Mouse (Mus musculus) 3T3-L1 (cell line): ENCODE data around the gene Defb45.

Experiments used
- DNase-seq: peaks from one replicate; pipeline ENCODE4 v3.0.0-alpha.2; 2015; ENCODE audit warnings: low read depth, low spot score

Defb45 gene

DNA sequence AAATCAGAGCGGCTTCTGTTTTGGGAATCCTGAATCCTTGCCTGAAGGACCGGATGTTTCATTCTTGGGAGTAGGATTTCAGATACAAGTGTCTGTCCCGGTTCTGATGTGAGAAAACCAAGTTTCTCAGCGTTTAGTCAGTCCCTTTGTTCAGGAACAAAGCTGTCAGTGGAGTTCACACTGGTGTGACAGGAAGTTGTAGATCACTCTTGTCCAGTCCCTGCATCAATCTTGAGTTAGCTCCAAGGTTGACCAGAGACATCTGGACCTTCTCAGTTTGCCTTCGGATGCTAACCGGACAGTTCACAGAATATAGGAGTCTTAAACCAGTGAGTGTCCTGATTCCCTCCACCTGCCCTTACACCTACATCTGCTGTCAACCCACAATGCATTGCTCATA is 8.5 kb upstream of the Defb45 start:
- DNase-seq: peak; percentile 9

DNA sequence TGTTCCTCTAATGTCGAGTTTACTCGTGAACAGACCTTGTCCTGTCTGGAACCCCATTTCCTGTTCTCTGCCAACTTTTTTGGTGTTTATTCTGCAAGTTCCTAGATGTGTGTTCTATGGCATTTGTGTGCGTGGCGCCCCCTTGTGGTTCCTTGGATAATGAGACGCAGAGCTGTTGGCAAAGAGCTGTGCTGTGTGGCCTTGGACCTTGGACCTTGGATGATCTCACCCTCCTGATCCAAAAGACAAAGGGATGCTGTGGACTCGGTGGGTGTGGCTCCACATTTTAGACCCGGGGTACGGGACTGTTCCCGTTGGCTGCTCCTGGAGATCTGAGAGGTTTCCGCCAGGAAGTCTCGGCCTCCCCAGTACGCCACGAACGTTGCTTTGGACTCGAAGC is 4.9 kb upstream of the Defb45 start, which contains the start of gene Defb36:
Gene Defb36, plus strand, starts transcription at position 271 of the 400 bp plus-strand sequence.
- DNase-seq: peak; percentile 56

- DNase-seq: peak; percentile 64
Observed at GRCm38 (mm10) chr2:152601275-152601960, 2.2 kb upstream of the Defb45 start.

DNA sequence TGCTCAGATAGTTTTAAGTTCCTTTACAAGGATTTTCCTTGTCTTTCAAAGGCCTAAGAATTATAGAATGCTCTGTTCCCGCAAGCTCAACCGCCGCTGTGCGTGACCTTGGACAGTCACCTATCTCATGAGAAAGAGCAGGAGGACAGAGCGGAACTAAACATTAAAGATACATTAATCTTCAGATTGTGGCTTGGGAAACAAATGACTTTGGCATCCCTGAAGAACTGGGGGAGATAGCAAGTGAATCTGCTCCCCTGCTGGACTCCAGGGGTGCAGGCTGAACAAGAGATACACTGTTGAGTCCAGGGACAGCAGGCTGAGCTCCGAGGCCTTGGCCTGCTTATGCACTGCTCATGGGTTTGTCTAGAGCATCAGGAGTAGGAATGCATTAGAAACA is 877 bp upstream of the Defb45 start:
- DNase-seq: no peak

GRCm38 (mm10) chr2:152589021-152589420 is 10.2 kb downstream of the Defb45 start:
- DNase-seq: no peak

DNA sequence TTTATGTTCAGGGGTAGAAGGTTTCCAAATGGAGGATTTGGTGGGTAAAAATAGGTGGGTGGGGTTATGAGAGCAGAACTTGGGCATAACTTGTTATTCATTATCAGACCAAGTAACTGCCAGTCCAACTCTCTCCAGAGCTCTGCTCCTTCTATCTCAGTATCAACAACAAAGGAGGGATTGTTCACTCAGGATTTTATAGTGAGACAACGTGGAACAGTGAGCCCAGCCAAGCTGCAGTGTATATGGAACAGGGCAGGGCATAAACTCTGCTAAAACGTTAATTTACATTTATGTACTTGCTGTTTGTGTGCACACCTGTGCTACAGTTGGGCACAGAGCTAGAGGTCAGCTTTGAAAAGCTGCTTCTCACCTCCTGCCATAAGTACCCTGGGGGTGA is 10.7 kb downstream of the Defb45 start:
- DNase-seq: no peak

- peak; percentile 60 for DNase-seq
Observed at GRCm38 (mm10) chr2:152586926-152587560, 12.2 kb downstream of the Defb45 start.

GRCm38 (mm10) chr2:152580612-152581011 is 18.6 kb downstream of the Defb45 start:
- DNase-seq: no peak

- DNase-seq: no peak
Observed at GRCm38 (mm10) chr2:152580107-152580506, 19.1 kb downstream of the Defb45 start, which contains the start of gene Defb19. Gene Defb19 (minus strand): TSS chr2:152580312.

GRCm38 (mm10) chr2:152573484-152573883 is 25.7 kb downstream of the Defb45 start:
- DNase-seq: no peak

GRCm38 (mm10) chr2:152572114-152572794 is 26.9 kb downstream of the Defb45 start, which contains the start of gene Defb21:
Gene Defb21 (plus strand): TSS chr2:152572744.
- DNase-seq: no peak

DNA sequence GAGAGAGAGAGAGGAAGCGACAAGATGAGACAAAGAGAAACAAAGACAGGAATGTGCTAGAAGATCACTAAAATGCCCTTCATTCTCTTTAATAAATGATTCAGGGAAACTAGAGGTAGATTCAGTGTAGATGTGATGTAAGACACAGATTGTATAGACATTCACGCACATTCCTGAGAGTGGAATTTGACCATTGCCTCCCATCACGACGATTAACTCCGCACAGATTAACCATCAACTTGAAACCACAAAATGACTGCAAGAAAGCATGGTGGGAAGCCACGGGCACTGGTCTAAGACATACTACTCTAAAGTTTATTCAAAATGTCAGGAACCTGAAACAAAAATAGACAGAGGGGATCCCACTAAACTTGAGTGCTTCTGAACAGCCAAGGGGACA is 28.9 kb downstream of the Defb45 start:
- no peak for DNase-seq

- no peak for DNase-seq
Observed at GRCm38 (mm10) chr2:152569881-152570280, 29.3 kb downstream of the Defb45 start.

- DNase-seq: no peak
Observed at GRCm38 (mm10) chr2:152569038-152569437, 30.2 kb downstream of the Defb45 start, which contains the start of gene Gm17416. Gene Gm17416 (plus strand): TSS chr2:152569338.

GRCm38 (mm10) chr2:152556655-152557054 is 42.5 kb downstream of the Defb45 start:
- DNase-seq: no peak

DNA sequence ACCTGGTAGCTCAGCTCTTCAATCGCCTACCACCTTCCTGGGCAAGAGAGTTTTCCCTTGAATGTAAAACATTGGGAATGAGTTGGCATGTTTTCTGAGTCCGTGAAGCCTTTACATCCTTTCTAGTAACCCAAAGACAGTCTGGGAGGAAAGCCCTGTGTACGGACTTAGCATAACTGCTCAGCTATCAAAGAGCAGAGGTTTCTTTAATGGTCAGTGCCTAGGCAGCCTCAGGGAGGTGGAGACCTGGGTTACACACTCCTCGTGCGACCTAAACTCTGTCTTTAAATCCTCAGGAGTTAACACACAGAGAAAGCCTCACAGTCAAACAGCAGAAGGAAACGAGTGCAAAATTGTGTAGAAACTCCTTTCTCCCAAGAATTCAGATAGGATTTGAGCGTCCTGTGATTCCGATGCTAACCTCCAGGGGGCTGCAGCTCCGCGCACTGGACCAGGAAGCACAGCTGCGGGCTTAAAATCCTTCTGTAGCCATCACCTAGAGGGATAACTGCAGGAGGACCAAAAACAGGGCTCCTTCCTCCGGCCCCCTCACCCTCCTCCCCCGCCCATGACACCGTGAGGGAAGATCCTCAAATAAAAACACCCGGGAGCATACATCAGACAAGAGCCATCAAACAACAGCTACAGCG is 45.3 kb downstream of the Defb45 start:
- peak; percentile 86 for DNase-seq

- DNase-seq: no peak
Observed at GRCm38 (mm10) chr2:152548124-152548523, 51.1 kb downstream of the Defb45 start.

- DNase-seq: peak; percentile 81
Observed at GRCm38 (mm10) chr2:152544691-152545090, 54.5 kb downstream of the Defb45 start.

- DNase-seq: no peak
Observed at GRCm38 (mm10) chr2:152543478-152543877, 55.7 kb downstream of the Defb45 start.
